Mouse (Mus musculus) c-Kit-positive CD71-positive TER-119-positive erythroid progenitor cells, embryonic 14.5 days (primary cell): Measurements from ENCODE around the gene Exoc5.
A peak's percentile ranks its signal among the peaks of the same experiment; 100 is the strongest.
"Not testable (repeated sequence)": the region's sequence is repeated elsewhere in the genome, so short reads cannot be mapped to it uniquely, and the experiment has no call there.

Experiments used
- DNase-seq: peaks from one replicate; pipeline ENCODE4 v3.0.0-alpha.2; 2013; ENCODE audit warnings: low spot score

Gene Exoc5

DNA sequence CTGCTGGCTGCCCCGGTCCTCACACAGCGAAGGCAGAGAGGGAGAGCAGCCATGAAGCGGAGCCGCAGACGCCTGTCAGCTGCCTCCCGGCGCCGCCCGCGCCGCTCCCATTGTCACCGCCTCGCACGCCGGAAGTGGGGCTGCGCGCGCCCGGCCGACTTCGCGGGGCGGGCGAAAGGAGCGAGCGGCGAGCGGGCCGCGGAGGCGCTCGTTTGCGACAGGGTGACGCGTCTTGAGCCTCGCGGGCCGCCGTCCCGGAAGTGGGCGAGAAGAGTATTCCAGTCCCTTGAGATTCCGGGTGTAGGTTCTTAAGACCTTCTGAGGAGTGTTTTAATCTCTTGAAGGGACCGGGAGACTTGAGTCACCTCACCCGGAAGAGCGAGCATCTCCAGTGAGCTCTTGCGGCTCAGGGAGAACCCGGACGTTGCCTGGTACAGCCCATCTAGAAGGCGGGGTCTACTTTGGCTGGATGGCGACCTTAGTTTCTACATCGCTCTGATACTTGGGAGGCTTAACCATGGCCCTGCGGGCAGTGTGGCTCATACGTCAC, at the start of gene Exoc5:
TSS of gene Exoc5 (minus strand) at position 380 of the 550 bp plus-strand sequence.
- peak; percentile 89 for DNase-seq

DNA sequence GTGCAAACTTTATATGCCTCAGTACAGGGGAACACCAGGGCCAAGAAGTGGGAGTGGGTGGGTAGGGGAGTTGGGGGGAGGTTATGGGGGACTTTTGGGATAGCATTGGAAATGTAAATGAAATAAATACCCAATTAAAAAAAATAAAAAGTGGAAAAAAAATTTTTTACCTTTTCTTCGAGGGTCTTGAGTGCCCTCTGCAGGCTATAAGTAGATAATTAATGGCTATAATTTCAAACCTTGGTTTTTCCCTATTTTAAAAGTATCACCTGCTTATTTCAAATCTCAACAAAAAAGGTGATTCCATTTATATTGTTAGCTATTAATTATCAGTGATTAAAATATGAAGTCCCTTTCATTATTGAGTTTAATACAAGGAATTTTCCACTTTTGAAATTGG, 25.3 kb upstream of the Exoc5 start:
- not testable (repeated sequence) for DNase-seq

DNA sequence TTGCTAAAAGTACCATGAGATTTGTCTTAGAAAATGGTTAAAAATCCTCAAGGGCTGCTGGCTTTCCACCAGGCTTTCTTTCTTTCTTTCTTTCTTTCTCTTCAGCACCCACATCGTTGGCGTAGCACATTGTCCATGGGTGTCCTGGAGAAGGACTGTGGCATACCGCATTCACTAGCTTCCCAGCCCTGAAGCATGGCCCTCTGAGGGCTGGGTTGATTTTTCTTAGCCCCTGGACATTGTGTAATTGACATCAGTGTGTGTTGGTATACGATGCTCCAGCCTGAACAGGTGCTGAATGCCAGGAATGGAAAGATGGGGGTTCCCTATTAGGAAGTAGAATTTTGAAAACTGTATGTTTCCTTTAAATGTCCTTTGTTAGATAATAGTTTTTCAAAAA, 24.8 kb upstream of the Exoc5 start:
- DNase-seq: no peak

DNA sequence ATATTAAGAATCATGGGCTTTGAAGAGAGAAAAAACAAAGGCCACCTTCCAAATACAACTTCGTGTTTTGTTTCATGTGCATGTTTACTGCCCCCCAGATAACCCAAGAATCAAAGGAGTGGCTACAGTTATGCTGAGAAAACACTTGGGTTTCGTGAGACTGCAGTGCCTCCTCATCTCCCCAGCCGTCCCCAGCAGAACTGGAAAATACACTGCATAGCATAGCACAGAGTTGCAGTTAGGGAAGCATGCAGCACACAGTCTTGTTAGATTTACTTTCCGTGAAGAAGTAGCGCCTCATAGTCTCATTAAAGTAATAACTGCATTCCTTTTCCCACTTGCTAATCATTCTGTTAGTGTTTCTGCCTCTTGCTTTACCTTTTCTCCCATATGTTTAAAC, 23.6 kb upstream of the Exoc5 start:
- no peak for DNase-seq

DNA sequence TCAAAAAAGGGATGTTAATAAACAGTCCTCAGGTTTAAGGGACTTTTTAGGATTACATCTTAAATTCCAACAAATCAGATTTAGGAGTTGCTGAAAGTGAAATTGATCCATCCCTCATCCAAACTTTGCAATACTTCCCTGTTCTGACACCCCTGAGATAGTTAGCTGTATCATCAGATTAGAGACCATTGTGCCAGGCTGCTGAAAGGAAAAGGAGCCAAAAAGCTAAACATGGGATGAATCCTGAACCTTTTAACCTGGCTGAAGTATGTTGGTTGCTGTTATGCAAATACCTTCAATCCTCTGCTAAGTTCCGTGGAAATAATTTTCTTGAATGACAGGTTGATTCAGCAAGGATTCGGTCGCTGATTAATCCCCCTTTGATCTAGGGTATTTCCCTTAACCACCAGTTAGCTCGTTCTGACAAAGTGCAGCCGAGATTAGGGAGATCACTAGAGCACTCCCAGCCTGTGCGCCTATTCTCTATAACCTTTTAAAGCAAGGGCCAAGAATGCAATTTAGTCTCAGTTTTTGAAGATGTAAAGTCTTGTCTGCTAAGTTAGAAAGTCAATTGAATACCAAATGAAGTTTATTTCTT, 23.1 kb upstream of the Exoc5 start:
- DNase-seq: no peak

DNA sequence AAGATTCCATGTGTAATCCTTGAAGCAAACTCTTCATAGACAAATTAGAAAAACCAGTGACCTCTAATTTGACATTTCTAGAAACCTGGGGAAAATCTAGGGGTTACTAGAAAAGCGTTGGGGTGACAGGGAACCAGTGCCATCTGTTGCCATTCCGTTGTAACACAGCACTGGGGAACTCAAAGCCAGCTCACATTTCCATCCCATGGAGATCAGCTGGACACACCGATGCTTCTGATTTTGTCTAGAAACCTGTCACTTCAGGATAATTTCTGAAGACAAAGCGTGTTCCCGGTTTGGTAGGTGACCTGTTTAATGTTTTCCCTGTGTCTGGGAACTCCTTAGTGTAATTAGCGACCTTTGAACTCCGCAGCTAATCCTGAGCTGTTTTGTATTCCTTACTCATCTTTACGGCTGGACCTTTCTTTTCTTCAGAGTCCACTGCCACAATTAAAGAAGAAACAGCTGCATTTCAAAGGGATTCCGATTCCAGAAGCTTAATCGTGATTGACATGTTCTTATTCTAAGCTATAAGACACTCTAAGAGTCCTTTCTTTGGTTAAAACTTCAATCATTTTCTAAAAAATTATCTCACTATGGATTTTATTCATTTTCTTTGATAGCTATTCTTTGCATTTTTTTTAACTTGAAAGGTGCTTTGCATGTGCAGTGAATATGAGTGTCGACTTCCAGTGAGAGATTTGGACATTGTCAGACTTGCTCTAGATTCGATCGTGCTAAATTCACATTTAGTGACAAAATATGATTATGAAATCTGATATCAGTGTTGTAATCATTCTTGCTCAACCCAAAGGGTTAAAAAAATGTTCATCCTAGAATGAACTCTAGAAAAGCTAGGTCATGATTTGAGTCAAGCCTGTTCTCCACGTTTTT, 21.9 kb upstream of the Exoc5 start:
- DNase-seq: no peak

DNA sequence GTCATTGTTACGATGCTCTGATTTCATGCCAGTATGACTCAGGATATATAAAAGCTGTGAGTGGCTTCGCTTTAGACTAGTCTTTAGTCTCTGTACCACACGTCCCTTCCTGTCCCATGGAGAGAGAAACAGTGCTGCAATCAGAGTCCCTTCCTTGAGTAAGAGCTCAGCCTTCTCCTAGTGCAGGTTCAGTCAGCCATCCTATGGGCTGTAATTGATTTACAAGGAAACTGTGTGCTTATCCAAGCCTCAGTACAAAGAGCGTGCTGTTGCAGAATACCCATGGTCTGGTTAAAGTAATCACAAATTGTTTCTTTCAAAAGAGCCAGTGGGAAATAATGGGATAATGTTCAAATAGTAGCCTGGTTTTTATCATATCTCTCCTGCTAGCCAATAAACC, 20.1 kb upstream of the Exoc5 start:
- DNase-seq: no peak

DNA sequence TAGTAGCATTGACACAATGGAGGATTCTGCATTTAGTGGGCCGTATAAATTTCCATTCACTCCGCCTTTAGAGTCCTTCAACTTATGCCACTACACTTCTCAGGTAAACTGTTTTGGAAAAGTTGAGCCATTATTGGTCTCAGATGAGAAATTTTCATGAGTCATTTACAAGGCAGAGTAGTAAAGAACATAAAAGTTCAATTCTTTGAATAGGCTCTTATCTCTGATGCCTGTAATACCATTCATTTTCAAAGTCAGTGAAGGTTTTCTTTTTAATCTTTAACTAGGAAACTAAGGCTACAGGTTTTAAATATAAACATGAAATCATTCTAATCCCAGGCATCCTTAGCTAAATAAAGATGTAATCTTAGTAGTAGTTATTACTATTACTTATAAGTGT, 12.4 kb upstream of the Exoc5 start:
- no peak for DNase-seq

DNA sequence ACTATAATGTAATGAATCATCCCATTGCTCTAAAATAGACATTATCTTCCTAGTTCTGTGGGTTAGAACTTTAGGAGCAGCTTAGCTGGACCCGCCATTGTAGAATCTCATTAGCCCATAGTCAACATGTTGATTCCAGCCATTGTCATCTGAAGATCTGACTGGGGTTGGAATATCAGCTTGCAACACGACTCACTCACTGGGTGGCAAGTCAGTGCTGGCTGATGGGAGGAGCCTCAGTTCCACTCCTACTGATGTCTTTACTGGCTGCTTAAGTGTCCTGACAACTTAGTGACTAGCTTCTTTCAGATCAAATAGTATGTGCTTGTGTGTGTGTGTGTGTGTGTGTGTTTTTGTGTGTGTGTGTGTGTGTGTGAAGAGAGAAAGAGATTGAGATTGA, 7.9 kb upstream of the Exoc5 start:
- DNase-seq: no peak

DNA sequence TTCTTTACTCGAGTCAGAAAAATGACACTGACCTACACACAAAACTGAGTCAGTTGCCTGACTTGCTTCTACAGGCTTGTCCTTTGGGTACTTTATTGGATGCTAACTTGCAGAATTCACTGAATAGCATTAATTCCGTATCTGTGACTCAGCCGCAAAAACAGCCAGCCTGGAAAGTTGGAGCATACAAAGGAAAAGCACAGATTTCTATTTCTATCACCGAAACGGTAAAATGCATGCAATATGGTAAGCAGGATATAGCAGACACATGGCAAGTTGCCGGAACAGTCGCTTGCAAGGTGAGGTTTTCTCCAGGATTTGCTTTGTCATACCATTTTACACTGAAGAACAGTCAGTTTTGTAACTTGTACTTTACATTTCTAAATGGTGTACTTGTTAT, 7.4 kb upstream of the Exoc5 start:
- DNase-seq: no peak

DNA sequence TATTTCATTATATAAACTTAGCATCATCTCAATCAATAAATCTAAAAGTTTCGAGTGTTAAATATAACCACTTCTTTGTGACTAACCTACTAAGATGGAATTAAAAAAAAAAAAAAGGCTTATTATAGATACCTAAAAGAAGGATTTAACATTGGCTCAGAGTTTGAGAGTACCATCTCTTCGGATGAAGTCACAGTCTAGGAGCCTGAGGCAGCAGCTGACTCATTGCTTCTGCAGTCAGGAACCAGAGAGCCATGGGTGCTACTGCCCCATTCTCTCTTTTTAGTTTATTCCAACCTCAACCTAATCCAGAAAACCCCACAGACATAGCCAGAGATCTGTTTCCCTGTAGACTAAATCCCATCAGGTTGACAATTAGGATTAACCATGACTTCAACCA, 6.4 kb upstream of the Exoc5 start:
- no peak for DNase-seq

DNA sequence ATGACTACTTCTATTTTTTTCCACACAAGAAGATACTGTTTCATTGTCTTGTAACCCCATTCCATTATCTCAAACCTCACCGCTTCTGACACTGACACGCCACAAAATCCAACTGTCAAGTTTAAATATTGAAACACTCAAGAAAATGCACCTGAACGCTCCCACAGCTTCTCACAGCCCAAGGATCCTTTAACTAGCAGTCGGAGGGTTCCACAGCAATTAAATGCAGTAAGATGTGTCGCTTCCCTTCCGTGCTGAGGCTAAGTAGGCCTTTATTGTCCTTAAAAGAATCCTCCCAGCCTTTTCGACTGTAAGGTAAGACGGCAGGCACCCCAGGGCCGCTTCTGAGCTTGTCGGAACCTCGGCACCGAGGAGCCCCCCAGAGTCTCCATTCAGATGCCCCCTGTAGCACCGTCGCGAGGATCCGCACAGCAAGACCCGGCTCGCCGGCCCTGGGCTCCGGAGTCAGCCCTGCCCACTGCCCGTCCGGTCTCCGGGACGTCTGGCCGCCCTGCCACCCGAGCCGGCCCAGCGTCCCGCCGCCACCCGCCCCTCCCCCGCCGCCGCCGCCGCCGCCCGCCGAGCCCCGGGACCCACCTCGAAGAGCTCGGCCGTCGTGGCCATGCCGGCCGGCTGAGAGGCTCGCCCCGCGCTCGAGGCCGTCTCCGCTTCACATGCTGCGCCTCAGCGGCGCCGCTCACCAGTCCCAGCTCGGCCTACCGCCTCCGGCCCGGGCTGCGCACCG, 752 bp downstream of the Exoc5 start, which contains the start of gene Ap5m1:
TSS of gene Ap5m1 (plus strand) at position 569 of the 745 bp plus-strand sequence.
- peak; percentile 35 for DNase-seq

DNA sequence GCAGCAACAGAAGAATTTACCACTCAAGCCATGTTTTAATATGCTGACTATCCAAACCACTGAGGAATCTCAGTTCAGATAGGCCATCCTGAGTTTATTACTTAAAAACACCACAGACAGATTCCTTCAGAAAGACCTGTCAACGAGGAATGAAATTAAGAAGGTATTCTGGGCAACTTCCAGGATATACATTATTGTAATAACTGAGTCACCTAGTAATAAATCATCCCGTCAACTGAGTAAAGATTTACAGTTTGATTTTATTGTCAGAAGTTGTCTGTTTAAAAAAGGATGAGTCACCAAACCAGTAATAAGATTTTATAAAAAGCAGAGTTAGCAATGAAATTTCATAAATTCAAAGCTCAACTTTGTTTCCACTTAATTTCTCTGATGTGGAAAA, 2.6 kb downstream of the Exoc5 start:
- DNase-seq: no peak

DNA sequence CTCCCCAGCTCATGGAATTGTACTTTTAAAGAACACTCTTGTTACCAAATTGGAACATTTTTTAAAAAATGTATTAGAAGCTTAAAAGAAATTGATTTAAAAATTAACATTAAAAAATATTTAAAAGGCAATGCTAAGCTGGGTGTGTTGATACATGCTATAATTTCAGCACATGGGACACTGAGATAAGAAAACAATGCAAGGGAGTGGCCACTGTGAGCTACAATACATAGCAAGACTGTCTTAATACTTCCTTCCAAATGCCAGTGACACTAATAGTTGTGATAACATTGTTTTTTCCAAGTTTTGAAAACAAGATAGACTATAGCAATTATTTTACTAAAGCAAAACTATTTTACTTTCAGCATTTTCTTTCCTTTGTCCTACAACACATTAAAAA, 17.0 kb downstream of the Exoc5 start:
- no peak for DNase-seq

DNA sequence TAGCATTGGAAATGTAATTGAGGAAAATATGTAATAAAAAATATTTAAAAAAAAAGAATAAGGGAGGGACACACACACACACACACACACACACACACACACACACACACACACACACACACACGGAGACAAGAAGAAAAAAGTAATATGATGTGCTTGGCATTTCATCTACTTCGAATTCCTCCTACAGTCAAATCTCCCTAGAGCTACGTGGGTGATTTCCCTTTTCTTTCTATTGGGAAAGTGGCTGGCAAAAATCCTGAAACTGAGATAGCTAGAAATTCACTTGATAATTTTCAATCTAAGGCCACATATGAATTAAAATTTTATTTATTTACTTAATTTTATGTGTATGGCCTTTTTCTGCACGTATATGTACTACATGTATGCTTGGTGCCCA, 20.8 kb downstream of the Exoc5 start:
- no peak for DNase-seq

DNA sequence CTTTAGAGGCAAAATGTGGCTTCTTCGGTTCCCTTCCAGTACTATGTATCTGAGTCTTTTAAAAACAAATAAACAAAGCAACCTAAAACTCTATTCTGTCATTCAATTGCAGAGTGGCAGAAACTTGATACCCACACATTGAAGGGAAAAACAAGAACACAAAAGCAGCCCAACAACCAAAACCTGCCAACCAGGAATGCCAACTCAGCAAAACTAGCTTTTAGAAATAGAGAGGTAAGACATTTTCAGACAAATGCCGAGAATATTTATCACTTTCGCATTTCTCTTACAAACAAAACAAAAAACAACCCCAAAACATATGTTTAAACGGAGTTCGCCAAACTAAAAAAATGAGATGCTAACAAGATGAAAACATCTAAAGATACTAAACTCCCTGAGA, 37.5 kb downstream of the Exoc5 start:
- no peak for DNase-seq

DNA sequence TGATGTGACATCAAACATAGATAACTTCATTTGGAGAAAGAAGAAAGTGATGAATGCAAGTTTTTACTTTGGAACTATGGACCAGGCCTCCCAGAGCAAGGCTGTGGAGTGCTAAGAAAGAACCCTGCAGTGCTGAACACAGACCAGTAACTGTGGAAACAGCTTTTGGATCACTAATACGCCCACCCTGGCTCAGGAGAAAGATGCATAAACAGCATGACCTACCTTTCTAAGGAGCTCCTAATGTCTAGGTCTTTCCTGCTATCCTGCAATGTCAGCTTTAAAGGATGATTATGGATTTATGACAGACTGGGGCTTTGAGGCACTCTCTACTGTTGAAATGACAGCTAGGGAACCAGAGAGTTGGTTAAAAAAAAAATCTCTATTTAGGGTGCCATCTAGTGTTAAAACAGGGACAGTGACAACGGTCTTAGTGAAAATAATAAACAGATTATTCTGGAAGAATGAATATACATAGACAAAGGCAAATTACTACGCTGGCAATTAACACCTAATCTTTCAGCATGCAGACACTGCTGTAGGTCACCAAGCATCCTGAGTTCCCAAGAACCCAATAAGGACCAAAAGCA, 38.6 kb downstream of the Exoc5 start:
- no peak for DNase-seq

DNA sequence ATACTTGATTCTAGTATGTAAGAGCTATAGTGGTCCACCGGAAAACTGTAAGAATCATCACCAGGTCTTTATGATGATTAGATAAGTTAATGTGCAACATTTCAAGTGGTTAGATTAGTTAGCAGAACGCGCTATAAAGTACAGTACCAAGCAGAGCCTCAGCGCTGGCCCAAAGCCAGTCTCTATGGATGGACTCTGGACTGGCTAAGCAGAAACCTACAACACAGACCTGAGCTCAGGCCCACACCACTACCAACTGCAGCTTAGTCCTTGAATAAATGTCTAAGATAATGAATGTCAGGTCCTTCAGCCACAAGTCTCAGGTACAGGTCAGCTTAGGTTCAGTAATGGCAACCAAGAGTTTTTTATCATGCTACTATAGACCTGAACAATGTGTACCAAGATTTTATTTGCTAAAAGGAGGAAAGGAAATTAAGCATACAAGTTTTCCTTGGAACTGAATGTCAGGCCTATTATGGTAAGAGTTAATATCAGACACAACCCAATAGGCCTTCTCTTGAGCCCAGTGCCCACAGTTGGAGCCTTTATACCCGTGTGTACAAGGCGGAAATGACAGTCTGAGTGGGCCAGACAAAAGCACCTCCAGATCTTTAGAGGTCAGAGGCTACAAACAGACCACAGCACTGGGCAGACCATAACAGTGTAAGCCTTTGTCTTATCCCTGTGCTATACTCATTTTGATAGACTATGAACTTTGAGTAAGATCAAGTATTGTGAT, 39.2 kb downstream of the Exoc5 start:
- no peak for DNase-seq

DNA sequence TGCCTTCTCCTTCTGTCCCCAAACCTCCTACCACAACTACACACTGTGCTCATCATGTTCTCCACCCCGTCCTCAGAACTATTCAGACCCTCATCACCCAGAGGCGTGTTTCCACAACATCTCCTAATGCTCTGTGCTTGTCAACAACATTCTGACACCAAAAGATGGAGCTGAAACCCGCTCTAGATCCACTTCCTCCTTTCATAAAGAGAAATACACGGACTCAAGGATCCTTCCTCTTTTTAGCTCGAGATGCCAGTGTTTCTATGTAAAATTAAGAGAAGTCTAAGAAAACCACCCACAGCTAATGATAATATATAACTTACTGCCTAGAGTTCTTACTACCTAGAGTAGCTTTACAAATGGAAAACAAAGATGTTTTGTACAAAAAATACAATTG, 46.7 kb downstream of the Exoc5 start:
- DNase-seq: no peak

DNA sequence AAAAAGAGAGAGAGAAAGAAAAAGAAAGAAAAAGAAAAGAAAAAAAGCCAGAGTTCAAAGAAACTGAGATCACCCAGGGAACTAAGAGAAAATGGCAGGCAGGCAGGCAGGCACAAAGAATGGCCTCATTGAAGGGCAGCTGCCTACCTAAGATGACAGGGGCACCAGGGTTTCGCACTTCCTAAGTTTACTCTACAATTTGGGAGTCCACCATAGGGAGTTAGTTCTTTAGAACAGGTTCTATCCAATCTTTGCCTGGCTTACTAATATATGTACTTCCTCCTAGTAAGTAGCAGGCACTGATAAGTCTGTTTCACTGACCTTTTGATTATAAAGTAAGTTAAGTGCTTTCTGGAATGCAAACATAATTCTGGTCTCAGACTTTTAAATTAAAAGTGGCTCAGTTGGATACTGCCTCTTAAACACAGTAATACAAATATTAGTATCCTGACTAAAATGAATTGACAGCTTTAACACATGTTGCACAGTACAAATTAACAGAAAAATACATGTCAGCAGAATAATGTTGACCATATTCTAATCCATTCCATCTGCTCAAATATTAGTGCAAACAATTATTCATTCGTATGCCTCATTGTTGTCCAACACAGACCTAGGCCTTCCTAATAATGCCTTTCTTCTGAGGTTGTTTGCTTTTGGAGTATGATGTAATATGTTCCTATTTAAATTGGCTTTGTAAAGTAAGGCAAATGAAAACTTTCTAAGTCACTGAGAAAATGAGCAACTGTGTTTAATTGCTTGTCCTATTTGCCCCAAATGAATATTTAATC, 57.9 kb downstream of the Exoc5 start:
- DNase-seq: no peak

DNA sequence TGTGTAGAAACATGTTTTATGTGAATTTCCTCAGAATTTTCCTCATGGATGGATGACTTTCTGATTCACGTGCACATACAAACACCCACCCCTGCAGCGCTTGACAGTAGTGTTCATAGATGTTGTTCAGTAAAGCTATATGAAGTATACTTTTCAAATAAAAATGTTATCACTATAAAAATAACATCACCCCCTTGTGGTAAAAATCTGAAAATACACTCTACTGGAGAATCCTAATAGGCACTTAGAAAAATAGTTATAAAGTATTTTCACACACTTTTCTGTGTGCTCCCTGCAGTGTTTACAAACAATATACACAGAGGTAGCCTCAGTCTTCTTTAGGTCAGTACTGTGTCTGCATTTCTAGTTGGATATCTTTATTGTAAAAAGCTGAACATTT, 58.5 kb downstream of the Exoc5 start:
- peak; percentile 3 for DNase-seq
